In the genomic region with DNA sequence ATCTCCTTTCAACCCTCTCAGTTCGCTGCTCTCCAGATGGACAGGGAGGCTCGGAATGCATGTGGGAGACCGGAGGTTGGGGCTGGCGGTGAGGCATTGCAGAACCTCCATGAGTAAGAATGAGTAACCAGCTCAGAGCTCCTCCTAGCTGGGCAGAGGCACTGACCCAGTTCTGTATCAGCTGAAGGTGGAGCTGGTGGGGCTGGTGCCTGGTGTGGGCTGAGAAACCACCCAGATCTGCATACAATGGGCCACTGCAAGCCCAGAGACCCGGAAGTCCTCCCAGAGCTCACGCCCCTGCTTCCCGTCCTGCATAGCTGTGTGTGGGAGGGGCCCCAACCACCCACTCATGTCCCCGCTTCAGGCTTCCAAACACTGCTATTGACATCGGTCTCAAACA, we compare ENCODE assay signal across 8 mouse cellular contexts. TPM values are rescaled to one million over a fixed set of nuclear protein-coding genes. Genes with fewer than 3 reads are reported as not detected.
DNase-seq lines count a peak whose midpoint lies in the region; ATAC-seq lines count a peak whose summit lies in the region.

No protein-coding gene starts in this region.

- H3K4me1 ChIP-seq in embryonic facial prominence, embryonic 10.5 days, result peaks cover 33% of the 10 kb centered on the region
- peaks cover 5% of the 10 kb centered on the region for H3K4me1 ChIP-seq in forebrain, embryonic 13.5 days

- H3K9ac ChIP-seq in forebrain, embryonic 13.5 days, result no peak overlapping the region

- DNase-seq in spleen, postnatal 36 days (ENCODE audit: low spot score in 2 of 2), result peak; percentile 61 to 63
- no peak for DNase-seq in spleen, postnatal 14 days (ENCODE audit: low spot score in 2 of 2)
- no peak for DNase-seq in embryonic facial prominence, embryonic 10.5 days (ENCODE audit: low spot score)
- peak; percentile 66 to 71 for DNase-seq in heart, postnatal 36 days
- peak; percentile 35 for DNase-seq in liver
- peak; percentile 71 for DNase-seq in skeletal muscle tissue, adult 2 months (ENCODE audit: low read depth, low spot score)

- ATAC-seq in erythroid progenitor cell, adult 5-6 weeks (replicated peaks; ENCODE audit: low FRiP score, poor library complexity, severe bottlenecking), result no peak
- ATAC-seq in forebrain, embryonic 13.5 days, result no peak

- no peaks in the 10 kb centered on the region for H3K36me3 ChIP-seq in embryonic facial prominence, embryonic 10.5 days (replicated peaks)
- no peaks in the 10 kb centered on the region for H3K36me3 ChIP-seq in forebrain, embryonic 13.5 days (ENCODE audit: poor library complexity, severe bottlenecking)

- WGBS in embryonic facial prominence, embryonic 10.5 days, result 73% methylated on average over 9 of the region's 9 CpGs
- WGBS in forebrain, embryonic 13.5 days, result 74% methylated on average over 9 of the region's 9 CpGs

- peak overlapping the region; percentile 37 for H3K27ac ChIP-seq in embryonic facial prominence, embryonic 10.5 days (replicated peaks)
- H3K27ac ChIP-seq in forebrain, embryonic 13.5 days, result no peak overlapping the region

- no peaks in the 10 kb centered on the region for H3K9me3 ChIP-seq in embryonic facial prominence, embryonic 10.5 days
- no peaks in the 10 kb centered on the region for H3K9me3 ChIP-seq in forebrain, embryonic 13.5 days (replicated peaks)

- no peak overlapping the region for H3K4me2 ChIP-seq in forebrain, embryonic 13.5 days

- no peak overlapping the region for H3K4me3 ChIP-seq in embryonic facial prominence, embryonic 10.5 days
- H3K4me3 ChIP-seq in forebrain, embryonic 13.5 days, result no peak overlapping the region

- intact Hi-C loops in heart, postnatal 36 days (cut with DNase I), result loop anchor here (2.0 kb wide), 2 partner anchors 19 to 49 kb away; no protein-coding TSS in a partner anchor

- H3K27me3 ChIP-seq in embryonic facial prominence, embryonic 10.5 days (replicated peaks; ENCODE audit: low read depth, poor library complexity, severe bottlenecking), result 0 out of 2 replicates have a peak, but pooled peaks cover 5% of the 10 kb centered on the region
- no peaks in the 10 kb centered on the region for H3K27me3 ChIP-seq in forebrain, embryonic 13.5 days

RNA-seq across cellular contexts. Expression of gene Irf2bp2, which starts 22.0 kb away (rescaled TPM):
- 4.5 and 5.4 TPM in 2 replicates for polyA plus RNA-seq in embryonic facial prominence, embryonic 10.5 days (2016; fragmentation: Nextera tagmentation; extraction: Ambion mirVana)
- 10 to 100 TPM; 64.3 to 71.2 TPM for total RNA-seq in heart, postnatal 36 days (2021)
- total RNA-seq in erythroid progenitor cell, adult 5-6 weeks (2015; ENCODE audit: low replicate concordance), result 19.8 and 24.7 TPM in 2 replicates
- 8.8 and 18.0 TPM in 2 replicates for total RNA-seq in erythroid progenitor cell, adult 5-6 weeks (2017; ENCODE audit: low replicate concordance)
- polyA plus RNA-seq in forebrain, embryonic 13.5 days (2015; fragmentation: Nextera tagmentation; extraction: Ambion mirVana), result 8.1 and 8.3 TPM in 2 replicates

Comparison
In these comparisons a context has a peak if more than half of its experiments do, and no peak if none do; other contexts are left out.
1. DNase-seq: peak in spleen, postnatal 36 days (2 of 2), heart, postnatal 36 days (2 of 2), liver (single experiment) and skeletal muscle tissue, adult 2 months (single experiment); none in spleen, postnatal 14 days (0 of 2) and embryonic facial prominence, embryonic 10.5 days (single experiment).